Mouse (Mus musculus): ENCODE measurements around the gene Hand1. TPM values are rescaled to one million over a fixed set of nuclear protein-coding genes. Genes with fewer than 3 reads are reported as not detected.
"Not testable (repeated sequence)": the region's sequence is repeated elsewhere in the genome, so short reads cannot be mapped to it uniquely, and the experiment has no call there.

The Hand1 gene
- total and polyA plus RNA-seq, 3 experiments, result not detected

GRCm38 (mm10) chr11:57827048-57827914, 5.3 kb downstream of the Hand1 start:
- TF ChIP-seq POLR2AphosphoS5 (IDR thresholded peaks at IDR 0.05; ENCODE audit: borderline replicate concordance, low read depth, low read length) (no peak), E2F4 (IDR thresholded peaks at IDR 0.05; ENCODE audit: borderline replicate concordance, low read depth, low read length) (no peak), CHD1 (IDR thresholded peaks at IDR 0.05; ENCODE audit: low read depth, low read length) (no peak), NELFE (IDR thresholded peaks at IDR 0.05; ENCODE audit: low read depth, low read length) (no peak), MAX (IDR thresholded peaks at IDR 0.05; ENCODE audit: low read length) (no peak), MEF2A (IDR thresholded peaks at IDR 0.05; ENCODE audit: extremely low read depth, insufficient replicate concordance, low read depth, low read length, poor library complexity, severe bottlenecking) (no peak), MAFK (IDR thresholded peaks at IDR 0.05; ENCODE audit: borderline replicate concordance, low read depth, low read length) (no peak), SIN3A (IDR thresholded peaks at IDR 0.05; ENCODE audit: low read length) (no peak), MYC (IDR thresholded peaks at IDR 0.05; ENCODE audit: low read depth, low read length) (no peak), CHD2 (IDR thresholded peaks at IDR 0.05; ENCODE audit: low read length) (no peak), POLR2A (IDR thresholded peaks at IDR 0.05; ENCODE audit: control insufficient read depth in 1 of 2, insufficient read depth in 1 of 2, low read depth in 1 of 2, low read length in 2 of 2, poor library complexity in 1 of 2) (no peak)
- Histone ChIP-seq H3K4me1 (ENCODE audit: control insufficient read depth in 1 of 2, insufficient read depth in 2 of 2, low read length in 2 of 2) (0 out of 4 replicates have a peak, but pooled peaks cover 0 to 5% of the 10 kb centered on the region in 2 experiments), H3K27ac (ENCODE audit: control insufficient read depth, low read depth, low read length) (no peak overlapping the region), H3K9ac (ENCODE audit: control insufficient read depth, low read depth, low read length, poor library complexity, severe bottlenecking) (no peak overlapping the region), H3K36me3 (ENCODE audit: control insufficient read depth in 1 of 2, insufficient read depth in 2 of 2, low read length in 2 of 2) (no peaks in the 10 kb centered on the region), H3K27me3 (ENCODE audit: control insufficient read depth in 1 of 2, insufficient read depth in 2 of 2, low read length in 2 of 2) (peaks cover 3% of the 10 kb centered on the region in 2 experiments; a peak in 2 of 4 replicates), H3K9me3 (replicated peaks; ENCODE audit: insufficient read depth, low read length) (no peaks in the 10 kb centered on the region), H3K79me2 (ENCODE audit: control insufficient read depth, insufficient read depth, low read length, poor library complexity) (no peaks in the 10 kb centered on the region), H3K4me3 (ENCODE audit: control insufficient read depth in 1 of 2, insufficient read depth in 1 of 2, low read depth in 2 of 2, low read length in 2 of 2) (no peak overlapping the region)
- no peak for DNase-seq (ENCODE audit: low read depth, low spot score)

- not testable (repeated sequence) for H3K27ac ChIP-seq (ENCODE audit: control insufficient read depth, low read depth, low read length); H3K9me3 ChIP-seq (replicated peaks; ENCODE audit: insufficient read depth, low read length); H3K4me1 ChIP-seq (ENCODE audit: control insufficient read depth in 1 of 2, insufficient read depth in 2 of 2, low read length in 2 of 2); H3K27me3 ChIP-seq (ENCODE audit: control insufficient read depth in 1 of 2, insufficient read depth in 2 of 2, low read length in 2 of 2); H3K36me3 ChIP-seq (ENCODE audit: control insufficient read depth in 1 of 2, insufficient read depth in 2 of 2, low read length in 2 of 2); H3K79me2 ChIP-seq (ENCODE audit: control insufficient read depth, insufficient read depth, low read length, poor library complexity); DNase-seq (ENCODE audit: low read depth, low spot score); H3K4me3 ChIP-seq (ENCODE audit: control insufficient read depth in 1 of 2, insufficient read depth in 1 of 2, low read depth in 2 of 2, low read length in 2 of 2); H3K9ac ChIP-seq (ENCODE audit: control insufficient read depth, low read depth, low read length, poor library complexity, severe bottlenecking)
- TF ChIP-seq SMC3 (IDR thresholded peaks at IDR 0.05; ENCODE audit: low read depth, low read length) (peak; percentile 25), CTCF (IDR thresholded peaks at IDR 0.05 in 2 of 3, conservative IDR thresholded peaks at IDR 0.05 in 1 of 3; ENCODE audit: control insufficient read depth in 1 of 3, insufficient read depth in 1 of 3, low read depth in 2 of 3, low read length in 3 of 3, poor library complexity in 1 of 3, severe bottlenecking in 1 of 3) (peak; percentile 17 to 58 (median 39); a peak in 4 of 6 replicates)
These were observed 7.4 kb downstream of the Hand1 start for GRCm38 (mm10) chr11:57825234-57825633.

- Histone ChIP-seq H3K27me3 (ENCODE audit: control insufficient read depth in 1 of 2, insufficient read depth in 2 of 2, low read length in 2 of 2) (peaks cover 3% of the 10 kb centered on the region in 2 experiments; a peak in 2 of 4 replicates), H3K36me3 (ENCODE audit: control insufficient read depth in 1 of 2, insufficient read depth in 2 of 2, low read length in 2 of 2) (peaks cover 0 to 3% of the 10 kb centered on the region in 2 experiments; a peak in 2 of 4 replicates), H3K9me3 (replicated peaks; ENCODE audit: insufficient read depth, low read length) (no peaks in the 10 kb centered on the region), H3K4me3 (ENCODE audit: control insufficient read depth in 1 of 2, insufficient read depth in 1 of 2, low read depth in 2 of 2, low read length in 2 of 2) (no peak overlapping the region), H3K27ac (ENCODE audit: control insufficient read depth, low read depth, low read length) (no peak overlapping the region), H3K9ac (ENCODE audit: control insufficient read depth, low read depth, low read length, poor library complexity, severe bottlenecking) (no peak overlapping the region), H3K4me1 (ENCODE audit: control insufficient read depth in 1 of 2, insufficient read depth in 2 of 2, low read length in 2 of 2) (peaks cover 0 to 13% of the 10 kb centered on the region in 2 experiments; a peak in 2 of 4 replicates), H3K79me2 (ENCODE audit: control insufficient read depth, insufficient read depth, low read length, poor library complexity) (no peaks in the 10 kb centered on the region)
- DNase-seq (ENCODE audit: low read depth, low spot score), result peak; percentile 29
- TF ChIP-seq BHLHE40 (IDR thresholded peaks at IDR 0.05; ENCODE audit: borderline replicate concordance, low read depth, low read length) (peak; percentile 27; the same call in 1 of the 2 replicates), GATA1 (IDR thresholded peaks at IDR 0.05; ENCODE audit: low read depth, low read length) (peak; percentile 37; the same call in 1 of the 2 replicates), SIN3A (IDR thresholded peaks at IDR 0.05; ENCODE audit: low read length) (no peak), TBP (IDR thresholded peaks at IDR 0.05; ENCODE audit: low read depth, low read length) (peak; percentile 76; the same call in 1 of the 2 replicates)
These were observed 8.9 kb downstream of the Hand1 start for GRCm38 (mm10) chr11:57823714-57824113.
